Mouse (Mus musculus) lung, adult 2 months (tissue): ENCODE measurements around the gene Gm49630.
"Not testable (repeated sequence)": the region's sequence is repeated elsewhere in the genome, so short reads cannot be mapped to it uniquely, and the experiment has no call there.

Experiments
- CTCF ChIP-seq: fragments of 200-500 bp; IDR thresholded peaks from 2 replicates; pipeline ENCODE4 v1.5.1; 2011; ENCODE audit warnings: mild to moderate bottlenecking, low read length, control low read depth; ENCODE audit not compliant: insufficient read depth
- POLR2A ChIP-seq: fragments of 200-500 bp; IDR thresholded peaks from 2 replicates; pipeline ENCODE4 v1.6.1; 2011; ENCODE audit warnings: low read depth, mild to moderate bottlenecking, control low read depth, low read length, borderline replicate concordance; ENCODE audit errors: extremely low read depth

DNA sequence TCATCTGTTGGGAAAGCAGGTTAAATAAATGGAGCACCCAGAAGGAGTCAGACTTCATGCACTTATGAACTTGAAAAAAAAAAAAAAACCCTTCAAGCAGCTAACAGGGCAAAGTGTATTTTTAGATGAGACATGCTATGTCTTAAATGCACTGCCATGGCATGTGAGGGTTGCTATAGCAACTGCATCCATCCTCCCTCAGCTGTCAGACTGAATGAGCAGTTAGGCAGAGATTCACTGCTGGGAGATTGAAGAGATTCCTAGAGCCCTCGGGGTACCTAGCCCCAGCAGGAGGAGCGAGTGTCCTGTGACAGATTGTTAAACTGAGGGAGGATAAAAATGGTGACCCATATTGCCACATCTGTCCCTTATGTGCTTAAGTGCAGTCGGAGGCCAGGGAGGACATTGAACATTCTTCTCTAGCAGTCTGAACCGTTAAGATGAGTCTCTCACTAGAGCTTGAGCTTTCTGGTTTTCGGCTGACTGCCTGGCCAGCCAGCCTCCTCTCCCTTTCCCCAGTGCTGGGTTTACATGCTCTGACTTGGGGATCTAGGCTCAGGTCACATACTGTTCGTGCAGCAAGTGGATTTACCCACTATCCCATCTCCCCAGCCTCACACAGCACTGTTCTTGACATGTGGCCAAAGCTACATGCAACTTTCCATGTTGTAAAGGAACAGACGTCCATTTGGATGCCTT is 5.0 kb downstream of the Gm49630 start:
- TF ChIP-seq CTCF, POLR2A: not testable (repeated sequence)
